ENCODE assay signal across 25 mouse cellular contexts in the genomic region with DNA sequence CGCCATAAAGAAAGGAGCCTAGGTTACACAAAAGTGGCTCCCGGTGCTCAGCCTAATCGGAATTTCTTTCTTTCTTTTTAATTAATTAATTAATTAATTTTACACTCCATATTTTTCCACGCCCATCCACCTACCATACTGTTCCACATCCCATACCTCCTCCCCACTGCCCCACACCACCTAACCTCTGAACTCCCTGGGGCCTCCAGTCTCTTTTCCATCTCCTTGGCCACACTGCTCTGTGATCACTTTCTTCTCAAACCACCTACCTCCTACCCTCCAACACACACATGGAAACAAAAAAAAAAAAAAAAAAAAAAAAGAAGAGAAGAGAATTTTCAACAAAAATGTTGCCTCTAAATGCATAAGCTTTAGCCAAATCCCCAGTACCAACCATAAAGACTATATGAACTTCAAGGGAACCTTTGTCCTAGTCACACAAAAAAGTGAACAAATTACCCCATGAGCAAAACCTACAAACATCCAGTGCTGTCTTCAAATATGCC. TPM values are rescaled to one million over a fixed set of nuclear protein-coding genes. Genes with fewer than 3 reads are reported as not detected.
DNase-seq lines count a peak whose midpoint lies in the region; ATAC-seq and TF ChIP-seq lines count a peak whose summit lies in the region.
"Had no signal": no experiment of that assay in that cellular context is flagged by ENCODE, and none has a peak within 500 bp of the region (broad histone marks: within the 10 kb centered on the region; RNA-seq: fewer than 3 reads in every experiment).

No protein-coding gene starts in this region.

- no peaks in the 10 kb centered on the region for H3K79me2 ChIP-seq in CH12.LX (replicated peaks; ENCODE audit: control insufficient read depth, extremely low read depth, insufficient read depth, poor library complexity, severe bottlenecking)

- H3K27ac ChIP-seq in kidney, embryonic 15.5 days: peak overlapping the region; percentile 68; the same call in 1 of the 2 replicates
- H3K27ac ChIP-seq in kidney, embryonic 16.5 days (ENCODE audit: low read length): no peak overlapping the region
- H3K27ac ChIP-seq in CH12.LX (ENCODE audit: insufficient read depth, low read depth): no peak overlapping the region; the same call in 1 of the 2 replicates
- no peak overlapping the region for H3K27ac ChIP-seq in forebrain, embryonic 12.5 days
- peak overlapping the region; percentile 45; the same call in 1 of the 2 replicates for H3K27ac ChIP-seq in limb, embryonic 12.5 days
- H3K27ac ChIP-seq: embryonic facial prominence, embryonic 12.5 days; heart, embryonic 15.5 days; hindbrain, embryonic 13.5 days; limb, embryonic 15.5 days; liver, embryonic 15.5 days had no signal

- TF ChIP-seq RAD21 in CH12.LX (IDR thresholded peaks at IDR 0.05; ENCODE audit: low read depth, low read length): no peak

- 0 out of 2 replicates have a peak, but pooled peaks have one; percentile 43 for ATAC-seq in kidney, embryonic 15.5 days (replicated peaks; ENCODE audit: low FRiP score)
- ATAC-seq in kidney, embryonic 16.5 days (ENCODE audit: low FRiP score, low TSS enrichment): no peak
- peak; percentile 66 for ATAC-seq in forebrain, embryonic 12.5 days (ENCODE audit: low FRiP score)
- ATAC-seq in limb, embryonic 12.5 days (ENCODE audit: insufficient number of reproducible peaks, insufficient read depth, low FRiP score, low TSS enrichment, low read depth): no peak

- no peaks in the 10 kb centered on the region for H3K27me3 ChIP-seq in kidney, embryonic 15.5 days
- H3K27me3 ChIP-seq in kidney, embryonic 16.5 days (ENCODE audit: insufficient read depth, low read length): no peaks in the 10 kb centered on the region
- no peaks in the 10 kb centered on the region for H3K27me3 ChIP-seq in CH12.LX (replicated peaks)
- no peaks in the 10 kb centered on the region for H3K27me3 ChIP-seq in forebrain, embryonic 12.5 days
- H3K27me3 ChIP-seq in limb, embryonic 12.5 days: no peaks in the 10 kb centered on the region
- H3K27me3 ChIP-seq: embryonic facial prominence, embryonic 12.5 days; heart, embryonic 15.5 days; hindbrain, embryonic 13.5 days; limb, embryonic 15.5 days; liver, embryonic 15.5 days had no signal

- no peak overlapping the region for H3K4me3 ChIP-seq in kidney, embryonic 15.5 days (replicated peaks)
- no peak overlapping the region for H3K4me3 ChIP-seq in kidney, embryonic 16.5 days (ENCODE audit: low read length)
- H3K4me3 ChIP-seq in CH12.LX (replicated peaks in 1 of 3; ENCODE audit: low read depth in 2 of 3, low read length in 2 of 3, poor library complexity in 1 of 3): no peak overlapping the region
- no peak overlapping the region for H3K4me3 ChIP-seq in forebrain, embryonic 12.5 days (replicated peaks)
- no peak overlapping the region for H3K4me3 ChIP-seq in limb, embryonic 12.5 days (replicated peaks)
- H3K4me3 ChIP-seq: embryonic facial prominence, embryonic 12.5 days; heart, embryonic 15.5 days; hindbrain, embryonic 13.5 days; limb, embryonic 15.5 days; liver, embryonic 15.5 days had no signal

- no peak overlapping the region for H3K9ac ChIP-seq in kidney, embryonic 15.5 days
- H3K9ac ChIP-seq in kidney, embryonic 16.5 days (replicated peaks; ENCODE audit: low read length): no peak overlapping the region
- no peak overlapping the region; the same call in 1 of the 2 replicates for H3K9ac ChIP-seq in CH12.LX (ENCODE audit: insufficient read depth, low read depth)
- no peak overlapping the region for H3K9ac ChIP-seq in forebrain, embryonic 12.5 days
- no peak overlapping the region for H3K9ac ChIP-seq in limb, embryonic 12.5 days (replicated peaks)
- H3K9ac ChIP-seq: embryonic facial prominence, embryonic 12.5 days; heart, embryonic 15.5 days; hindbrain, embryonic 13.5 days; limb, embryonic 15.5 days; liver, embryonic 15.5 days had no signal

- in situ Hi-C loops in CH12.LX (cut with MboI; ENCODE audit: low pct_ligation_motif_present, low pct_unique_long_range_greater_than_20kb, low sequenced_read_pairs): no loop called here

- no peaks in the 10 kb centered on the region for H3K9me3 ChIP-seq in kidney, embryonic 15.5 days (replicated peaks)
- H3K9me3 ChIP-seq in kidney, embryonic 16.5 days (ENCODE audit: low read length): no peaks in the 10 kb centered on the region
- peaks cover 1% of the 10 kb centered on the region for H3K9me3 ChIP-seq in CH12.LX (replicated peaks; ENCODE audit: low read length)
- H3K9me3 ChIP-seq in forebrain, embryonic 12.5 days: no peaks in the 10 kb centered on the region
- no peaks in the 10 kb centered on the region for H3K9me3 ChIP-seq in limb, embryonic 12.5 days
- H3K9me3 ChIP-seq: embryonic facial prominence, embryonic 12.5 days; heart, embryonic 15.5 days; hindbrain, embryonic 13.5 days; limb, embryonic 15.5 days; liver, embryonic 15.5 days had no signal

- no peak for TF ChIP-seq POLR2A in CH12.LX (IDR thresholded peaks at IDR 0.05; ENCODE audit: low read depth, low read length)

- TF ChIP-seq CTCF in CH12.LX (conservative IDR thresholded peaks at IDR 0.05 in 1 of 2, IDR thresholded peaks at IDR 0.05 in 1 of 2; ENCODE audit: low read depth in 2 of 2, low read length in 2 of 2): no peak

- no peaks in the 10 kb centered on the region for H3K36me3 ChIP-seq in kidney, embryonic 15.5 days
- H3K36me3 ChIP-seq in kidney, embryonic 16.5 days (ENCODE audit: insufficient read depth, low read length): no peaks in the 10 kb centered on the region
- H3K36me3 ChIP-seq in CH12.LX (replicated peaks in 1 of 2; ENCODE audit: control insufficient read depth in 1 of 2, insufficient read depth in 1 of 2, low read length in 1 of 2): no peaks in the 10 kb centered on the region
- H3K36me3 ChIP-seq in forebrain, embryonic 12.5 days (replicated peaks): peaks cover 22% of the 10 kb centered on the region; the same call in 1 of the 2 replicates
- H3K36me3 ChIP-seq in limb, embryonic 12.5 days: no peaks in the 10 kb centered on the region
- H3K36me3 ChIP-seq: embryonic facial prominence, embryonic 12.5 days; heart, embryonic 15.5 days; hindbrain, embryonic 13.5 days; limb, embryonic 15.5 days; liver, embryonic 15.5 days had no signal

- dilution Hi-C loops in CH12.LX (cut with MboI; ENCODE audit: extremely low pct_ligation_motif_present, extremely low pct_unique_long_range_greater_than_20kb, low sequenced_read_pairs): no loop called here

- DNase-seq in CH12.LX (ENCODE audit: extremely low read depth): no peak
- no peak for DNase-seq in adrenal gland, postnatal 36 days
- DNase-seq in retina, embryonic 14.5 days (ENCODE audit: low spot score): no peak
- DNase-seq in thymus, postnatal 10 days (ENCODE audit: low spot score in 2 of 2): no peak
- DNase-seq: adrenal gland, adult 2 months; cerebellum, adult 11-12 months; cerebellum, postnatal 14 days; gastrocnemius, postnatal 36 days; heart, postnatal 36 days; kidney, adult 11 months; kidney, postnatal 14 days; layer of hippocampus, postnatal 36 days; lung, postnatal 14 days; thymus, postnatal 25 days had no signal

- no peak; the same call in 1 of the 2 replicates for TF ChIP-seq EP300 in CH12.LX (IDR thresholded peaks at IDR 0.05; ENCODE audit: low read length)

- H3K4me1 ChIP-seq in kidney, embryonic 15.5 days: no peaks in the 10 kb centered on the region
- peaks cover 4% of the 10 kb centered on the region; the same call in 1 of the 2 replicates for H3K4me1 ChIP-seq in kidney, embryonic 16.5 days (ENCODE audit: insufficient read depth, low read length)
- H3K4me1 ChIP-seq in CH12.LX (ENCODE audit: control insufficient read depth in 1 of 2, insufficient read depth in 2 of 2): peaks cover 2 to 21% of the 10 kb centered on the region in 2 experiments; a peak in 3 of 4 replicates
- H3K4me1 ChIP-seq in forebrain, embryonic 12.5 days: peaks cover 4% of the 10 kb centered on the region
- peaks cover 13% of the 10 kb centered on the region for H3K4me1 ChIP-seq in limb, embryonic 12.5 days (replicated peaks)
- H3K4me1 ChIP-seq: heart, embryonic 15.5 days; hindbrain, embryonic 13.5 days; limb, embryonic 15.5 days; liver, embryonic 15.5 days had no signal

- 56% methylated on average over 4 of the region's 4 CpGs for WGBS in kidney, embryonic 15.5 days
- WGBS in kidney, embryonic 16.5 days: 68% methylated on average over 4 of the region's 4 CpGs
- 12% methylated on average over 4 of the region's 4 CpGs for WGBS in forebrain, embryonic 12.5 days
- 73% methylated on average over 4 of the region's 4 CpGs for WGBS in limb, embryonic 12.5 days

- H3K4me2 ChIP-seq in kidney, embryonic 15.5 days: no peak overlapping the region
- H3K4me2 ChIP-seq in kidney, embryonic 16.5 days (replicated peaks; ENCODE audit: low read depth, low read length): no peak overlapping the region
- H3K4me2 ChIP-seq in CH12.LX (ENCODE audit: insufficient read depth, low read depth, poor library complexity, severe bottlenecking): peak overlapping the region; percentile 78
- no peak overlapping the region for H3K4me2 ChIP-seq in forebrain, embryonic 12.5 days
- H3K4me2 ChIP-seq in limb, embryonic 12.5 days: no peak overlapping the region
- H3K4me2 ChIP-seq: embryonic facial prominence, embryonic 12.5 days; heart, embryonic 15.5 days; hindbrain, embryonic 13.5 days; limb, embryonic 15.5 days; liver, embryonic 15.5 days had no signal

TF ChIP-seq in CH12.LX, 34 proteins besides CTCF, POLR2A, EP300 and RAD21:
- TF ChIP-seq ZNF384 (IDR thresholded peaks at IDR 0.05; ENCODE audit: low read depth, low read length): peak; percentile 91
- no peak for TF ChIP-seq MYC (IDR thresholded peaks at IDR 0.05; ENCODE audit: low read depth, low read length)

RNA-seq across cellular contexts. Expression of a gene that starts 22.9 kb away (rescaled TPM):
- polyA plus RNA-seq in kidney, embryonic 15.5 days (2015; fragmentation: Nextera tagmentation; extraction: Ambion mirVana): 5.8 and 8.5 TPM in 2 replicates
- polyA plus RNA-seq in kidney, embryonic 16.5 days (2015; fragmentation: Nextera tagmentation; extraction: Ambion mirVana): 4.1 and 4.8 TPM in 2 replicates
- total RNA-seq in CH12.LX (2012; rRNA removed) (0.67 and 1.4 TPM in 2 replicates), CH12.LX (2014; rRNA removed) (1.0 TPM in 2 replicates)
- polyA plus RNA-seq in CH12.LX (2012; ENCODE audit: insufficient read length, low read depth): 0.49 and 0.53 TPM in 2 replicates
- 86.6 and 87.2 TPM in 2 replicates for polyA plus RNA-seq in forebrain, embryonic 12.5 days (2016; fragmentation: Nextera tagmentation; extraction: Ambion mirVana)
- 35.1 and 38.9 TPM in 2 replicates for polyA plus RNA-seq in limb, embryonic 12.5 days (2016; fragmentation: Nextera tagmentation; extraction: Ambion mirVana)
- total RNA-seq in adrenal gland, postnatal 36 days (2021): 1 to 10 TPM; 7.4 to 9.2 TPM
- total RNA-seq: megakaryocyte, adult 5-6 weeks; MEL had no signal

RNA-seq across cellular contexts. Expression of a gene that starts 51.3 kb away (rescaled TPM):
- polyA plus RNA-seq in kidney, embryonic 15.5 days (2015; fragmentation: Nextera tagmentation; extraction: Ambion mirVana): 32.7 and 33.7 TPM in 2 replicates
- 30.0 and 33.3 TPM in 2 replicates for polyA plus RNA-seq in kidney, embryonic 16.5 days (2015; fragmentation: Nextera tagmentation; extraction: Ambion mirVana)
- total RNA-seq in CH12.LX (2012; rRNA removed) (27.9 and 37.1 TPM in 2 replicates), CH12.LX (2014; rRNA removed) (114 and 121 TPM in 2 replicates)
- polyA plus RNA-seq in CH12.LX (2012; ENCODE audit: insufficient read length, low read depth): 76.9 and 78.4 TPM in 2 replicates
- 31.5 and 31.9 TPM in 2 replicates for polyA plus RNA-seq in forebrain, embryonic 12.5 days (2016; fragmentation: Nextera tagmentation; extraction: Ambion mirVana)
- 34.2 TPM in 2 replicates for polyA plus RNA-seq in limb, embryonic 12.5 days (2016; fragmentation: Nextera tagmentation; extraction: Ambion mirVana)
- 10 to 100 TPM; 32.4 to 41.6 TPM for total RNA-seq in adrenal gland, postnatal 36 days (2021)

Comparison
In these comparisons a context has a peak if more than half of its experiments do, and no peak if none do; other contexts are left out.
1. ATAC-seq: peak in kidney, embryonic 15.5 days (single experiment) and forebrain, embryonic 12.5 days (single experiment); none in kidney, embryonic 16.5 days (single experiment) and limb, embryonic 12.5 days (single experiment).
2. H3K27ac ChIP-seq: peak in kidney, embryonic 15.5 days (single experiment) and limb, embryonic 12.5 days (single experiment); none in kidney, embryonic 16.5 days (single experiment), CH12.LX (single experiment) and forebrain, embryonic 12.5 days (single experiment).